Mouse (Mus musculus) MEL (cell line): Measurements from ENCODE around the gene Slc25a17.

Source experiments
- CTCF ChIP-seq, 3 experiments: IDR thresholded peaks in 2 of 3; conservative IDR thresholded peaks in 1 of 3; 2 replicates each; pipeline ENCODE4 v1.5.1; 2011 to 2012; ENCODE audit warnings: low read length in 3 of 3, low read depth in 2 of 3, mild to moderate bottlenecking in 2 of 3, improper control_type of control experiment in 1 of 3, inconsistent platforms in 1 of 3, mixed read lengths in 1 of 3, moderate library complexity in 1 of 3; ENCODE audit not compliant: control insufficient read depth in 1 of 3, insufficient read depth in 1 of 3, poor library complexity in 1 of 3, severe bottlenecking in 1 of 3
- MYB ChIP-seq: IDR thresholded peaks from 2 replicates; pipeline ENCODE4 v1.6.1; 2011; ENCODE audit warnings: mild to moderate bottlenecking, low read depth, low read length, improper control_type of control experiment
- MYC ChIP-seq: IDR thresholded peaks from 2 replicates; pipeline ENCODE4 v1.6.1; 2011; ENCODE audit warnings: low read depth, mild to moderate bottlenecking, low read length, improper control_type of control experiment, moderate library complexity
- POLR2A ChIP-seq, 2 experiments: IDR thresholded peaks; 2 replicates each; pipeline ENCODE4 v1.6.1; 2011 to 2012; ENCODE audit warnings: low read length in 2 of 2, mild to moderate bottlenecking in 2 of 2, control low read depth in 1 of 2, improper control_type of control experiment in 1 of 2, low read depth in 1 of 2, moderate library complexity in 1 of 2; ENCODE audit not compliant: control insufficient read depth in 1 of 2, insufficient read depth in 1 of 2, poor library complexity in 1 of 2
- ZMIZ1 ChIP-seq: IDR thresholded peaks from 2 replicates; pipeline ENCODE4 v1.6.1; 2012; ENCODE audit warnings: low read depth, mild to moderate bottlenecking, inconsistent platforms, low read length, improper control_type of control experiment, moderate library complexity

GRCm38 (mm10) chr15:81313928-81314327 is 46.7 kb downstream of the Slc25a17 start:
- TF ChIP-seq CTCF (IDR thresholded peaks at IDR 0.05 in 2 of 3, conservative IDR thresholded peaks at IDR 0.05 in 1 of 3; ENCODE audit: control insufficient read depth in 1 of 3, insufficient read depth in 1 of 3, low read depth in 2 of 3, low read length in 3 of 3, poor library complexity in 1 of 3, severe bottlenecking in 1 of 3) (no peak), ZMIZ1 (no peak), MYC (no peak), MYB (no peak), POLR2A (IDR thresholded peaks at IDR 0.05; ENCODE audit: control insufficient read depth in 1 of 2, insufficient read depth in 1 of 2, low read depth in 1 of 2, low read length in 2 of 2, poor library complexity in 1 of 2) (no peak)
